Mouse (Mus musculus) megakaryocyte, embryonic 14.5 days (primary cell): ENCODE results near the gene Lrrc41. TPM values are rescaled to one million over a fixed set of nuclear protein-coding genes. Genes with fewer than 3 reads are reported as not detected.
A peak's percentile ranks its signal among the peaks of the same experiment; 100 is the strongest.

Experiments used
- H3K27me3 ChIP-seq: replicated peaks from 2 replicates; pipeline ENCODE3; 2012; ENCODE audit warnings: inconsistent platforms
- H3K36me3 ChIP-seq: replicated peaks from 2 replicates; pipeline ENCODE3; 2012; ENCODE audit warnings: low read length, inconsistent platforms, mixed read lengths
- H3K4me1 ChIP-seq: 2 replicates; pipeline ENCODE4 v1.6.1; 2012; ENCODE audit warnings: inconsistent platforms
- H3K4me3 ChIP-seq: replicated peaks from 2 replicates; pipeline ENCODE3; 2012; ENCODE audit warnings: moderate library complexity, mild to moderate bottlenecking, inconsistent platforms
- H3K9me3 ChIP-seq: 2 replicates; pipeline ENCODE4 v1.6.1; 2012; ENCODE audit warnings: inconsistent platforms
- FLI1 ChIP-seq: IDR thresholded peaks from 2 replicates; pipeline ENCODE4 v1.6.1; 2012; ENCODE audit warnings: low read length, inconsistent platforms, mixed read lengths
- GATA1 ChIP-seq: IDR thresholded peaks from 3 replicates; pipeline ENCODE4 v1.6.1; 2012; ENCODE audit warnings: mixed read lengths, low read length, inconsistent platforms, borderline replicate concordance
- polyA plus RNA-seq: library from polyadenylated mRNA; stranded (reverse); fragments of >175 nt; gene quantifications from 2 replicates; pipeline ENCODE4 v1.2.3, GENCODE M21; 2012; ENCODE audit warnings: low replicate concordance; ENCODE audit not compliant: insufficient read depth

Lrrc41 gene
- polyA plus RNA-seq, 1 experiment: 13.4 TPM

- peak overlapping the region; percentile 95 for H3K4me3 ChIP-seq
- H3K36me3 ChIP-seq: peaks cover 34% of the 10 kb centered on the region
- no peaks in the 10 kb centered on the region for H3K27me3 ChIP-seq
- no peaks in the 10 kb centered on the region for H3K9me3 ChIP-seq
- TF ChIP-seq GATA1 (no peak), FLI1 (no peak)
- peaks cover 49% of the 10 kb centered on the region for H3K4me1 ChIP-seq
Observed at GRCm38 (mm10) chr4:116077240-116078095, 2.4 kb downstream of the Lrrc41 start.

- no peaks in the 10 kb centered on the region for H3K9me3 ChIP-seq
- H3K27me3 ChIP-seq: no peaks in the 10 kb centered on the region
- no peaks in the 10 kb centered on the region for H3K4me1 ChIP-seq
- H3K4me3 ChIP-seq: no peak overlapping the region
- peaks cover 97% of the 10 kb centered on the region for H3K36me3 ChIP-seq
- TF ChIP-seq GATA1 (no peak), FLI1 (no peak)
Observed at GRCm38 (mm10) chr4:116088510-116089249, 13.6 kb downstream of the Lrrc41 start.

- Histone ChIP-seq H3K4me1 (peaks cover 7% of the 10 kb centered on the region), H3K9me3 (no peaks in the 10 kb centered on the region), H3K36me3 (peaks cover 100% of the 10 kb centered on the region), H3K27me3 (no peaks in the 10 kb centered on the region), H3K4me3 (no peak overlapping the region)
- TF ChIP-seq FLI1 (no peak), GATA1 (no peak)
Observed at GRCm38 (mm10) chr4:116096291-116096690, 21.2 kb downstream of the Lrrc41 start.

DNA sequence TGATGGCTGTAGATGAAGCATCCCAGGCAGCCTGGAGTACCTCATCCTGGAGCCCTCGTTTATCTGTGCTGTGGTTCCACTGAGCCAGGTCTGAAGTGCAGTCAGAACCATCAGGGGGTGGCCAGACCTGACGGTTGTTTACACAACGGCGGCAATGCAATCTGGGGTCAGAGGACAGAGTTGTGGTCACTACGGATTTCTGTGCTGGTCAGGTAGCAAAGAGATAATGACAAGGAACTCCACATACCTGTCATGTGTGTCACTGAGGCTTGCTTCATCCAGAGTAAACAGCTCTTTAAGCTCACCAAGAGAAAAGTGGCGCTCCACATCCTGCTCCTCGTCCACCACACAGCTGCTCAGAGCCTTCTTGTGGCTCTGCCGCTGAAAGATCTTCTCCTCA lies 22.1 kb downstream of the Lrrc41 start:
- no peak for TF ChIP-seq GATA1
- no peak for TF ChIP-seq FLI1
- no peaks in the 10 kb centered on the region for H3K27me3 ChIP-seq

DNA sequence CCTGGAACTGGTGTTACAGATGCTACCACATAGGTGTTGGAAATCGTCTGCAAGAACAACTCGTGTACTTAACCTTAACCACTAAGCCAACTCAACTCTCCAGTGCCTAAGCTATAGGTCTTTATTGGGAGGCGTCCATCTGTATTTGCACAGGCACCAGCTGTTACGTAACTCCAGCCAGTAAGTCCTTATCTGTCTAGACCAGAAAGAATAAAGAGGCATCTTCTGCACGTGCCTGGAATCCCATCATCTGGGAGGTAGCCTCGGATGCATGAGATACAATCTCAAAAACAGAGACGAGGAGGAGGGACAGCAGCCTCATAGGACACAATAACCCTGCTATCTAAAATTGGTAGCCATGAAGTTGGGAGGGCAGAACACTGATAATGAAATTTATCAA lies 25.9 kb downstream of the Lrrc41 start:
- TF ChIP-seq GATA1 (no peak), FLI1 (no peak)
- H3K27me3 ChIP-seq: no peaks in the 10 kb centered on the region
- H3K4me3 ChIP-seq: no peak overlapping the region
- H3K4me1 ChIP-seq: peaks cover 13% of the 10 kb centered on the region
- H3K9me3 ChIP-seq: no peaks in the 10 kb centered on the region
- H3K36me3 ChIP-seq: peaks cover 97% of the 10 kb centered on the region

More for the DNA sequence above, 22.1 kb downstream of the Lrrc41 start:
- Histone ChIP-seq H3K36me3 (peaks cover 100% of the 10 kb centered on the region), H3K4me1 (peaks cover 13% of the 10 kb centered on the region), H3K9me3 (no peaks in the 10 kb centered on the region), H3K4me3 (no peak overlapping the region)

DNA sequence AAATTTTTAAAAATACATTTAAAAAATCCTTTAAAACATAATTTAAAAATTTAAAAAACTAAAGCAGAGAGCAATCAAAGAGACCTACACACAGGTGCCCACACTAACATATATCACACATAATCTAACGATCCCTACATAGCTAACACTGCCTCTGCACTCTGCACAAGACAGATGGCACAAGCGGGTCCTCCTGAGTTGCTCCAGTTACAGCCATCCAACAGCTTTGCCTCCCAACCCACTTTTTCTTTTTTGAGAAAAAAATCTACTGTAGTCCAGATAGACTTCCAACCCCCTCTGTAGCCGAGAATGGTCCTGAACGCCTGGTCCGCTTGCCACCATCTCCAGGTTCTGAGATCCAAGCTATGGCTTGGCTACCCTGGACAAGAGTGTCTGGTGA lies 30.2 kb downstream of the Lrrc41 start:
- H3K36me3 ChIP-seq: peaks cover 80% of the 10 kb centered on the region
- H3K27me3 ChIP-seq: no peaks in the 10 kb centered on the region
- no peak overlapping the region for H3K4me3 ChIP-seq
- peaks cover 13% of the 10 kb centered on the region for H3K4me1 ChIP-seq
- TF ChIP-seq GATA1 (no peak), FLI1 (no peak)
- H3K9me3 ChIP-seq: no peaks in the 10 kb centered on the region

- peaks cover 78% of the 10 kb centered on the region for H3K36me3 ChIP-seq
- TF ChIP-seq FLI1: no peak
- TF ChIP-seq GATA1: no peak
Observed at GRCm38 (mm10) chr4:116110695-116111094, 35.6 kb downstream of the Lrrc41 start.

DNA sequence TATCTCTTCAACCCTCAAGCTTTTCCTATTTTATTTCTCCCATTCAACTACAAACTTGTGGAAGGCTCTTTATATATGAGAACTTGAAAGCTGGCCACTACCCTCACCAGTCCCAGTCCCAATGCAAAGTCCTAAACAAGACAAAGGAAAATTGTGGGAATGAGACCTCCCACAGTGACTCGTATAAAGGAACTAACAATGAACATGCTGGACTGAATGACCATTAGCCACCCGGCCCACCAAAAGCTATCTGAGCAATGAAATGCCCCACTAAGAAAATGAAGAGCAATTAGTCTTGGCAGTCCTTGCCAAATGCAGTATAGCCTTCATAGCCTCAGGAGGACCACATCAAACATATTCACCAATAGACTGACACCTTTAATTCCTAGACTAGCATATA lies 36.4 kb downstream of the Lrrc41 start:
- Histone ChIP-seq H3K9me3 (no peaks in the 10 kb centered on the region), H3K4me1 (no peaks in the 10 kb centered on the region; the same call in 1 of the 2 replicates), H3K4me3 (no peak overlapping the region), H3K27me3 (no peaks in the 10 kb centered on the region), H3K36me3 (peaks cover 80% of the 10 kb centered on the region)
- TF ChIP-seq FLI1 (no peak), GATA1 (no peak)

More at GRCm38 (mm10) chr4:116110695-116111094, 35.6 kb downstream of the Lrrc41 start:
- H3K4me1 ChIP-seq: no peaks in the 10 kb centered on the region; the same call in 1 of the 2 replicates
- H3K9me3 ChIP-seq: no peaks in the 10 kb centered on the region
- no peaks in the 10 kb centered on the region for H3K27me3 ChIP-seq
- H3K4me3 ChIP-seq: no peak overlapping the region

DNA sequence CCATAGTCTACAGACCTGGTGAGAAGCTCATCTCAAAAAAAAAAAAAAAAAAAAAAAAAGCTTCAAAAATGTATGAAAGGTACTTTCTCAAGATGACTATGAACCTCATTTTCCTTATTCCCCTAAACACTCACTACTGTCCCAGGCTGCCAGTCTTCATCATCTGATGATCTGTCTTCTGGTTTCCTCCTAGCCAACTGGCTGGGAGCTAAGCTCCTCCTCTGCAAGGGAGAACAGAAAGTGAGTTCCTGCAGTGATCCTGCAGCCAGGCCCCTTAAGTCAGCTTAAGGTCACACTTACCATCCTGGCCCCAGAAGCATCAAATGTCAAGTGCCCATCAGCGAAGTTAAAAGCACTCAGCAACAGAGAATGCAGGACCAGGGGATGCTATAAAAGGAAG lies 47.7 kb downstream of the Lrrc41 start:
- TF ChIP-seq FLI1 (no peak), GATA1 (no peak)
- peak overlapping the region; percentile 94 for H3K4me3 ChIP-seq

More for the DNA sequence above, 47.7 kb downstream of the Lrrc41 start:
- Histone ChIP-seq H3K36me3 (peaks cover 26% of the 10 kb centered on the region), H3K4me1 (peaks cover 36% of the 10 kb centered on the region), H3K9me3 (no peaks in the 10 kb centered on the region), H3K27me3 (no peaks in the 10 kb centered on the region)
